Mouse (Mus musculus): ENCODE measurements around the gene Syn3.

Gene Syn3

GRCm38 (mm10) chr10:86307235-86307634 is 191.5 kb downstream of the Syn3 start:
- DNase-seq (ENCODE audit: low spot score): no peak

DNA sequence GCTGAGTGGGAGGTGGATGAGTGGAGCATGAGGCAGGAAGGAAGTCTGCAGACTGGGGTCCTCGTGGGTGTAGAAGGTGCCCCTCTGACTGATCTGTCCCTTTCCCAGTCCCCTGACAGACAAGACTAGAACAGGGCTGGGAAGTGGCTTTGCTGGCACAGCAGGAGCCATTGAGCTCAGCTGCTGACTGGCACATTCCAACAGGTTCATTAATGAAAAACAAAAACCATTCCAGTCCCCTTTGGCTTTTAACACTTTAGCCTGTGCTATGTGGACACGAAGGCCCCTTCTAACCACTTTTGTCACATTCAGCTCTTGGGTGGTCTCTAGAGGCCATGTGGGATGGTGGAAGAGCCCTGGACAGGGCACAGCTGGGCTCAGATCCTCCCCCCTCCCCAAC is 194.1 kb downstream of the Syn3 start:
- DNase-seq (ENCODE audit: low spot score): no peak

DNA sequence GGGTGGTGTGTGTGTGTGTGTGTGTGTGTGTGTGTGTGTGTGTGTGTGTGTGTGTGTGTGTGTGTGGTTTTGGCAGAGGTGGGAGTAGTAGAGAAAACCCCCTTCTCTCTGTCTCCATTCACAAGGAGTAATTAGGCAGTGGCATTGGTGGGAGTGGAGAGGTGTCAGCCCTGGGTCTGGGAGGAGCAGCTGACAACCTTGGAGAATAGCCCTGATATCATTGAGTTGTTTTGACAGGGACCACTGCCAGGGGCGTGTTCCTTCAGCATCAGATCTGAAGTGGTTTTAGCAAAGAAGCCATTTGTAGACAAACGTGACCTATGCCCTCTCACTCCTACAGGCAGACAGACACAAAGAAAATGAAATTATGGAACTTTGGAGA is 195.2 kb downstream of the Syn3 start:
- DNase-seq (ENCODE audit: low spot score): no peak

- DNase-seq (ENCODE audit: low spot score): peak; percentile 33
Measured at GRCm38 (mm10) chr10:86302761-86303494, 195.8 kb downstream of the Syn3 start.

DNA sequence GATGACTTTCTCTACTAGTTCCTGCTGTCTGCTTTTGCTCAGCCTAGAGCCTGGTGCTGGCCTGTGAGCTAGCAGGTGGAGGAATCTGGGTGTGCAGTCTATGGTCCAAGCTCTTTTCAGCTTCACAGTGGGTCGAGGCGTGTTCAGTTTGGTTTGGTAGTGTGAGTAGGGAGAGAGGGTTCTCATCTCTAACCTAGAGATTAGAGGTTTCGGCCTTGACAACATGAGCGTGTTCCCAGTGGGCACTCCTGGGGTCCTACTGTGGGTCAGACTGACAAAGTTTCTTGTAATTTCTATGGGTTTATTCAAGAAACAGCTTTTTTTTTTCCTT is 196.4 kb downstream of the Syn3 start:
- no peak for DNase-seq (ENCODE audit: low spot score)

DNA sequence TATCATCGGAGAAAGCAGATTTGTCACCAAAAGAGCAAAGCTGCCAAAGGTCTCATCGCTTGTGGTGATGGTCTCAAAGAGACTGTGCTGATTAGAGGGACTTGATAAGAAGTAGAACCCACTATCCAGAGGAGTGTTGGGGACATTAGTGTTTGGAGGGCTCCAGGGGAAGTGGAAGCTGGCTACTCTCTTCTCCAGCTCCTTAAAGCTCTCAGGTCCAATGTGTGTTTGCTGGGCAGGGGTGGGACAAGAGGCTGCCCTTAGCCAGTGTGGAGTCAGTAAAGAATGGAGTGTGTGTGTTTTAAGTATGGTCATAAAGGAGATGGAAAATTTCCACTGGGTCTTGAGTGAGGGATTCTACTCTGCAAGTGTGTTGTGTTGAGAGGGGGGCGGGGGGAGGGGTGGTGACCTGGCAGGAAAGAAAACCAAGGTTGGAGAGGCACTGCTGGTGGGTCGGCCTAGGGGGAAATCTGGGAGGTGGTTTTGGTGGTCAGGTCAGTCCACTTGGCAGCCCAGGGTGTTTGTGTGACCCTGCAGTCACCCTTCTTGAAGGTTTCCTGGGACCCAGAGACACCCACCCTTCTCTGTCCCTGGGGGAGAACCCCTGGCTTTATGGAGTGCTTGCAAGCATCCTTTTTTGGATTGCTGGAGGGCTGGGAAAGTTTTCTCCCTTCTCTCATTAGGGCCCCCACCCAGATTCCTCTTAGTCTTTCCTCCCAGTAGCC is 196.9 kb downstream of the Syn3 start:
- no peak for DNase-seq (ENCODE audit: low spot score)

- DNase-seq (ENCODE audit: low spot score): no peak
Measured at GRCm38 (mm10) chr10:86301117-86301490, 197.6 kb downstream of the Syn3 start.

GRCm38 (mm10) chr10:86300293-86301116 is 198.2 kb downstream of the Syn3 start, which contains the start of gene Timp3:
Gene Timp3 (plus strand): TSS chr10:86300372.
- DNase-seq (ENCODE audit: low spot score): no peak

DNA sequence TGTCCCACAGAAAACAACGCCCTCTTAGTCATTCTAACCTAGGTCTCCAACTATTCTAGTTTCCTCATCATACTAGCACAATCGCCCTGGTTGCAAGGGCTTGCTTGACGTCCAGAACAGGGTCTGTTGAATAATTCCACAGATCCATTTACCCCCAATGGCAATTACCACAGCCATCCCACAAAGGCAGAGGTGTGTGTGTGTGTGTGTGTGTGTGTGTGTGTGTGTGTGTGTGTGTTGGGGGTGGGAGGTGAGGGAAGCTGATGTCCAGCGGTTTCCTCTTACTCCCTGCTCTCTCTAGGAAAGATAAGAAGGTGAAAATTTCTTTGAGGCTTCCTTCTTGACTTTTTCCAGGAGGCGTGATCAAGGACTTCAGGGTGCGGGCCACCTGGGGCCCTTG is 198.9 kb downstream of the Syn3 start:
- DNase-seq (ENCODE audit: low spot score): no peak

DNA sequence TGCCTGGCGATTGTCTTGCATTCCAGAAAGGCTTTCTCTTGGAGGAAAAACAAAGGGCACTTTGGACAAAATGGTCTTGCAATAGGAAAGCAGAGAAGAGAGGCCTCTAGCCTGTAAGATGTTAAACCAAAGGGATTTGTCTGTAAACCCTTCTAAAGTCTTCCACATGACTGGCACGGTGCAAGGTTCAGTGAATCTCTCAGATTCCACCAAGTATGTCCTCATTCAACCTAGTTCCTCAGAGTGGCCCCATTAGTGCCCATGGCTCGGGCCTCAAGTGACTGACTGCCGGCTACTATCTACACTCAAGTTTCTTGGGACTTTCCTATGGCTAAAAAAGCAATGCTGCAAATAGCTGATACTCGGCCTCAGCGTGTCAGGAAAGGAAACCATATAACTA is 200.4 kb downstream of the Syn3 start:
- no peak for DNase-seq (ENCODE audit: low spot score)

DNA sequence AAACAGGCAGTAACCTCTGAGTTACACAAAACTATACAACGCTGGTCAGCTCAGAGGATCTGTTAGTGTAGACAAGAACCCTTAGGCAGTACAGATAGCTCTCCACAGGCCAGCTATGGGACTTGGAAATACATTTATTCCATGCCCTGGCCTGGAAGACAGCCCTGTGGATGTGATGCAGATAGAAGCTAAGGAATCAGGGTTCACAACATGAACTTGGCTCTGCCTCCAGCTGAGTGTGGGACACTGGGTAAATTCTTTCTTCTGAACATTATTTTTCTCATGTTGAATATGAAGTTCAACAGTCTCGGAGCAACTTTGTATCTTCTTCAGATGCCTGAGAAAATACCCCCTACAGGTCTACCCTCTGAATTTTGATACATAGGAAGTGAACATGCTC is 201.4 kb downstream of the Syn3 start:
- no peak for DNase-seq (ENCODE audit: low spot score)

- peak; percentile 31 for DNase-seq (ENCODE audit: low spot score)
Measured at GRCm38 (mm10) chr10:86296111-86296510, 202.6 kb downstream of the Syn3 start.

DNA sequence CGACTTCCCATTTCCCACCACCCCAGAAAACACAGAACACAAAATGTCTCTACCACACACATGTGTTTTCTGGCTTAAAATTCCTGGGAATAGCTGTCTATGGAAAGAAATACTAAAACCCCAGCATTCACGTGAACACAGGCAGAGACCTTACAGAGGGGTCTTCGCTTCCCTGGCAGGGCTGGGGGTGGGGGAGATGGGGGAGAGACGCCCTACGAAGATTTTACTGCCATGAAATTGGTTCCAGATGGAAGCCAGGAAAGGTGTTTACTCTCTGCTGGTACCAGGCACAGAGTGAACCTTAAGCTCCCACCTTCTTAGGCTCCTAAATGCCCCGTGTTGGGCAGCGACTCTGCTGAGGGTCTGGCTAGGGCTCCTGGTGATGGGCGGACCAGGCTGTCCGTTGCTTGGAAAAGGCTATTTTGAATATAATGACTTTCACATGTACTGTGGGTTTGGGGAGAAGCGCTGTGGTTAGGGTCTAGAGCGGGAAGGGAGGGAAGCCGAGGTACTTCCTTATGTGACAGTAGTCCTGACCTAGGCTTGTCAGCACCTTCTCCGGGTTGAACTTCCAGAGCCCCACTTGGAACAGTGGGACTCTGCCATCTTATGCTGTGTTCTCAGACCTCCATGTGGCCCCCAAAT is 203.1 kb downstream of the Syn3 start:
- no peak for DNase-seq (ENCODE audit: low spot score)

DNA sequence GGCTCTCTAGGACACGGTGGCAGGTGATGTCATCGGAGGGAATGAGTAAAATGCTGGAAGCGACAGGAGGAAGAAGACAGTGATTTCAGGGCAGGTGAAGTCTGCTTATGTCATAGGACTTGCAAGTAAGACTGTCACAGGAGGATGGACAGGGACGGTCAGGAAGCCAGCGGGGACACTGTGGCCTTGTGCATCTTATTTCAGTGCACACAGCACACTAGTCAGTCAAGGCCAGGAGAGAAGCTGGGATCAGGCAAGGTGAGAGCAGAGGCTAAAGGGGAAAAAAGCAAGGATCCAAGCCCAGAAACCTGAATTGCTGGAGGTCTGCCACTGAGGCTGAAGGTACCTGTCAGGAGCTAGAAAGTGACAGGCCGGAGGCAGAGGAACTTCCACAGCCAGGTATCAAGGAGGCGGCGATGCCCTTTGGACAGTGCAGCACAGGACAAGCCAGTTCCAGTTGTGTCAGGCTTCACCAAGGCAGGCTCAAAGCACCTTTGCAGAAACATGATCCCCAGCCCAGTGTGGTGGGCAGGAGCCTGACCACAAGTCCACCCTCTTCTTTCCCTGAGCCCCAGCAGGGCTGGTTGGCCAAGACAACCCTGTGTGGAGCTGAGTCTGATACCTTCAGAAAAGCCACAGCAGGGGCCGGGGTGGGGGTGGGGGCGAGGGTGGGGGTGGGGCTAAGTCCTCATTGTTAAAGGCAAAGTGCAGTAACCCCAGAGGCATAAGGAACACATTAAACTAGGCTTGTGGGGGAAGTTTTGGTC is 203.9 kb downstream of the Syn3 start:
- no peak for DNase-seq (ENCODE audit: low spot score)

- DNase-seq (ENCODE audit: low spot score): no peak
Measured at GRCm38 (mm10) chr10:86293880-86294279, 204.8 kb downstream of the Syn3 start.

- no peak for DNase-seq (ENCODE audit: low spot score)
Measured at GRCm38 (mm10) chr10:86290109-86290771, 208.5 kb downstream of the Syn3 start.

- DNase-seq (ENCODE audit: low spot score): no peak
Measured at GRCm38 (mm10) chr10:86286508-86286907, 212.2 kb downstream of the Syn3 start.

DNA sequence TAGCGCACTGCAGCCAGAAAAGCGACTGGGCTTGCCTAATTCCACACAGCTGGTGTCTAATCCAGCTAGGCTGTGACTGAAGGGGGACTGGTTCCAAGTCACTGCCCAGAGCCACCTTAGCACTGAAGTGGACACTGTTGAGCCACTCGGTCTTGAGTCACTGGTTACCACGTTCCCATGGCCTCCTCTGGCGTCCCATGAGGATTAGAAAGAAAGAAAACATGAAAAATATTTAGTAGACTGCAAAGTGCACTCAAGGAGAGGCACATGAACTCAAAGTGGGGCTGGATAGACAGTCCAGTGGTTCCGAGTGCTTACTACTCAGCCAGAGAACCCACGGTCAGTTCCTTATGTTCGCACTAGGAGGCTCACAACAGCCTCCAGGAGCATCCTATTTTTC is 217.5 kb downstream of the Syn3 start:
- no peak for DNase-seq (ENCODE audit: low spot score)

GRCm38 (mm10) chr10:86279579-86280168 is 219.0 kb downstream of the Syn3 start:
- no peak for DNase-seq (ENCODE audit: low spot score)

- DNase-seq (ENCODE audit: low spot score): no peak
Measured at GRCm38 (mm10) chr10:86278481-86278880, 220.2 kb downstream of the Syn3 start.

- DNase-seq (ENCODE audit: low spot score): no peak
Measured at GRCm38 (mm10) chr10:86277327-86277726, 221.4 kb downstream of the Syn3 start.

Measured in urinary bladder, postnatal 10 days (tissue).